Mouse (Mus musculus) kidney, adult 9 months (tissue): ENCODE results near the gene Gprin1.

Experiments used
- DNase-seq: peaks from one replicate; pipeline ENCODE4 v3.0.0; 2022

Gprin1 gene

GRCm38 (mm10) chr13:54749864-54750411 lies at the start of gene Gprin1:
TSS of gene Gprin1 (minus strand) at chr13:54749874.
- DNase-seq: no peak

GRCm38 (mm10) chr13:54798740-54799139 lies 49.1 kb upstream of the Gprin1 start:
- DNase-seq: no peak

- DNase-seq: no peak
These were observed 48.4 kb upstream of the Gprin1 start for GRCm38 (mm10) chr13:54797861-54798643.

- DNase-seq: peak; percentile 57
These were observed 47.7 kb upstream of the Gprin1 start for GRCm38 (mm10) chr13:54797356-54797755.

GRCm38 (mm10) chr13:54794843-54795242 lies 45.2 kb upstream of the Gprin1 start:
- DNase-seq: no peak

GRCm38 (mm10) chr13:54794002-54794577 lies 44.4 kb upstream of the Gprin1 start:
- DNase-seq: no peak

- DNase-seq: no peak
These were observed 42.9 kb upstream of the Gprin1 start for GRCm38 (mm10) chr13:54792259-54793230.

GRCm38 (mm10) chr13:54789561-54790397 lies 40.1 kb upstream of the Gprin1 start:
- DNase-seq: peak; percentile 31

- DNase-seq: peak; percentile 99
These were observed 39.3 kb upstream of the Gprin1 start, which contains the start of gene Tspan17 for GRCm38 (mm10) chr13:54788740-54789560. TSS of gene Tspan17 (plus strand) at chr13:54789377.

- DNase-seq: peak; percentile 57
These were observed 37.9 kb upstream of the Gprin1 start for GRCm38 (mm10) chr13:54787591-54787990.

- no peak for DNase-seq
These were observed 34.0 kb upstream of the Gprin1 start, which contains the start of gene Eif4e1b for GRCm38 (mm10) chr13:54783698-54784097. TSS of gene Eif4e1b (plus strand) at chr13:54783998.

GRCm38 (mm10) chr13:54783235-54783634 lies 33.6 kb upstream of the Gprin1 start:
- no peak for DNase-seq

- no peak for DNase-seq
These were observed 31.4 kb upstream of the Gprin1 start for GRCm38 (mm10) chr13:54781086-54781485.

- DNase-seq: no peak
These were observed 30.9 kb upstream of the Gprin1 start for GRCm38 (mm10) chr13:54780592-54780991.

- no peak for DNase-seq
These were observed 17.3 kb upstream of the Gprin1 start for GRCm38 (mm10) chr13:54767012-54767411.

- DNase-seq: peak; percentile 23
These were observed 16.6 kb upstream of the Gprin1 start, which contains the start of gene Sncb for GRCm38 (mm10) chr13:54766192-54766768. TSS of gene Sncb (minus strand) at chr13:54766595.

- DNase-seq: no peak
These were observed 15.9 kb upstream of the Gprin1 start for GRCm38 (mm10) chr13:54765281-54766191.

- DNase-seq: no peak
These were observed 11.2 kb upstream of the Gprin1 start for GRCm38 (mm10) chr13:54760906-54761305.

GRCm38 (mm10) chr13:54760164-54760795 lies 10.6 kb upstream of the Gprin1 start:
- no peak for DNase-seq
